Mouse (Mus musculus) thymus, adult 2 months (tissue): Measurements from ENCODE around the gene Slc1a2. TPM values are rescaled to one million over a fixed set of nuclear protein-coding genes. Genes with fewer than 3 reads are reported as not detected.

Experiments used
- DNase-seq: peaks from one replicate; pipeline ENCODE4 v3.0.0; 2021
- H3K27ac ChIP-seq: fragments of 200-500 bp; 2 replicates; pipeline ENCODE4 v1.5.1; 2012; ENCODE audit warnings: low read length, control low read depth; ENCODE audit not compliant: control insufficient read depth, insufficient read depth
- H3K27me3 ChIP-seq: fragments of 200-500 bp; 2 replicates; pipeline ENCODE4 v1.6.1; 2012; ENCODE audit warnings: mild to moderate bottlenecking, low read length, moderate library complexity, mixed read lengths; ENCODE audit not compliant: control insufficient read depth, insufficient read depth
- H3K36me3 ChIP-seq: fragments of 200-500 bp; 2 replicates; pipeline ENCODE4 v1.6.1; 2012; ENCODE audit warnings: mild to moderate bottlenecking, low read length, moderate library complexity; ENCODE audit not compliant: control insufficient read depth, insufficient read depth
- H3K4me1 ChIP-seq: fragments of 200-500 bp; replicated peaks from 2 replicates; pipeline ENCODE4 v1.6.1; 2012; ENCODE audit warnings: low read length; ENCODE audit not compliant: control insufficient read depth, insufficient read depth
- H3K4me3 ChIP-seq: fragments of 200-500 bp; 2 replicates; pipeline ENCODE4 v1.5.1; 2012; ENCODE audit warnings: mild to moderate bottlenecking, low read length, control low read depth, moderate library complexity; ENCODE audit not compliant: control insufficient read depth, insufficient read depth
- CTCF ChIP-seq: fragments of 200-500 bp; IDR thresholded peaks from 2 replicates; pipeline ENCODE4 v1.5.1; 2012; ENCODE audit warnings: mild to moderate bottlenecking, control low read depth, low read length, moderate library complexity, borderline replicate concordance; ENCODE audit not compliant: control insufficient read depth, poor library complexity, insufficient read depth; ENCODE audit errors: extremely low read depth
- POLR2A ChIP-seq: fragments of 200-500 bp; IDR thresholded peaks from 2 replicates; pipeline ENCODE4 v1.6.1; 2012; ENCODE audit warnings: mild to moderate bottlenecking, low read length, control low read depth, moderate library complexity; ENCODE audit not compliant: control insufficient read depth, poor library complexity, insufficient read depth; ENCODE audit errors: extremely low read depth
- WGBS: fragments of 180-500 bp; shearing (Covaris S2); methylation state at CpG from one replicate; pipeline ENCODE4 v1.1.7; 2018; 5-methylcytosine and 5-hydroxymethylcytosine counted together
- polyA plus RNA-seq: library from polyadenylated mRNA; depleted of rRNA; stranded (reverse); fragments of >200 nt; gene quantifications from 2 replicates; pipeline ENCODE4 v1.2.3, GENCODE M21; 2012

Slc1a2 gene
- polyA plus RNA-seq, 1 experiment: 1.5 TPM

DNA sequence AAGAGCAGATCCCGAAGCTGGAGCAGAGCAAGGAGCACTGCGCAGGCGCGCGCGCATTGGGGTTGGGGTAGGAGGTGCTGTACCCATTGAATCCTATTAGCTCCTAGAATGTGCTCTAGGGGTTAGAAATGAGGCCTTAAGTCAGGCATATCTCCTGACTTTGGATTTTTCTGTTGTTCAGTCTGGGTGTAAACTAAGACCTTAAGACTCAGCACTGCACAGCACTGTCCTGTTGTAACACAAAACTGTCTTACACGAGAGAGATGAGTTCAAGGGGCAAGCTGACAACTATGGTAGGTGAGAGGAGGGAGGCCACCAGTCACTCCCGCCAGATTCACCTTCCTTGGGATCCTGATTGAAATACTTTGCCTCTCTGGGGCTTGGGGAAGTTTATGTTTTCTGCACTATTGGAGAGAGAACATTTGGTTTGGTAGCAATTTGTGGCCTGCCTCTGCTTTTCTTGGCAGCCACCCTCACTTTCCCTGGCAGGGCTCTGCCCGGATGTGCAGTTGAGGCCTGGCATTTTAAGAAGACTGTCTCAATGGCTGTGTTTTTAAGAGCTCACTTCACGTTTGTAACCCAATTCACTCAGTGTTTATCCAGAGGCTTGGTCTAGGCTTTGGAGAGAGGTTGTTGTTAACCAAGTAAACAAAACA lies 9.5 kb upstream of the Slc1a2 start:
- WGBS: 92% methylated on average over 10 of the region's 10 CpGs
- no peak for DNase-seq

DNA sequence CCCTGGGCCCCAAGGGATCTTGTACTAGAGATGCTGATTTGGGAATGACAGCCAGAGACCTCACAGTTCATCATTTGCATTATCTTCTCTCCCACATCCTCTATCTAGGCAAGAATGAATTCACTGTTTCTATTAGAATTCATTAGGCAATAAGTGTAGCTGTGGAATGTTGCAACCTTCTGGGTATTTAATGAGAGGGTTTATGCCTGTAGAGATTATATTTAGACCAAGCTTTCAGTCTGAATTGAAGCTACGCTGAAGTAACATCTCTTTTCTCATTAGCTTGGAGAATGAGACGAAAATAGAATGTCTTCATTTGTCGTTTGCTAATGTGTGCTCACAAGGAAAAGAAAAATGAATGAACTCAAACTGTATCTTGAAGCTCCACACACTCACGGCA lies 8.1 kb upstream of the Slc1a2 start:
- DNase-seq: no peak
- H3K4me1 ChIP-seq: no peaks in the 10 kb centered on the region
- no peak overlapping the region for H3K27ac ChIP-seq
- TF ChIP-seq CTCF: no peak
- TF ChIP-seq POLR2A: no peak
- no peaks in the 10 kb centered on the region for H3K27me3 ChIP-seq
- H3K4me3 ChIP-seq: no peak overlapping the region
- WGBS: 93% methylated on average over 4 of the region's 4 CpGs
- H3K36me3 ChIP-seq: no peaks in the 10 kb centered on the region

More for the DNA sequence above, 9.5 kb upstream of the Slc1a2 start:
- H3K4me1 ChIP-seq: no peaks in the 10 kb centered on the region
- H3K4me3 ChIP-seq: no peak overlapping the region
- H3K36me3 ChIP-seq: no peaks in the 10 kb centered on the region
- no peak for TF ChIP-seq POLR2A
- no peak for TF ChIP-seq CTCF
- no peaks in the 10 kb centered on the region for H3K27me3 ChIP-seq
- H3K27ac ChIP-seq: no peak overlapping the region

DNA sequence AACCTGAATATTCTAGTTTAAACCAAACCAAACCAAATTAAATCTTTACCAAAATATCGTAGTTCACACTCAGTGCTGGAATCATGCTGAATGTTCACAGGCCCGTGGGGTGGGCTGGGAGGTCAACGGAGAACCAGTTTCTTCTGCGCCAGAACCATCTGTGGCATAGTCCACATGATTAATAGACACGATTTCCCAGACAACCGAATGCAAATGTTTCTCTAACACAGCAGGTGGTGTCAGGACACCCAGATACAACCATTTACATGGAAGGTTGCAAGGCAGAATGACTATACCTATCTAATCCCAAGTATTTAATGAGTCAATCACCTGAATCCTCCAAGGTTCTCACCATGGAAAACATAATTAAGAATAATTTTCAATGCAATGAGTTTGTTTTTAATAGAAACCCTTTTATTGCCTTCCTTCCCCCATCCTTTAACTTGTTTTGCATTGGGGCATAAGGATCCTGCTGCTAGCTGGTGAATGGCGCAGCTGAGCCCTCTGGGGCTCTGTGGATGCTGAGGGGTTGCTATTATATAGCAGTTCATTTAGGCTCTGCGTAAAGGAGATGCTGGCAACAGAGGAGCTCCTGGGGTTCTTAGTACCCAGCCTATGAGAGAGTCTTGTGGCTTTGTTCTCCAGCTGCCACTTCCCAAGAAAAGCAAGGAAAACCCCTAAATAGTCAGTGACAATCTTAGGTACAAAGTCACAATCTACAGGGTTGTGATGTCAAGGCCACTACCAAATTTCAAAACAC lies 2.3 kb upstream of the Slc1a2 start:
- WGBS: 86% methylated on average over 8 of the region's 8 CpGs
- Histone ChIP-seq H3K27ac (no peak overlapping the region), H3K4me1 (no peaks in the 10 kb centered on the region), H3K36me3 (no peaks in the 10 kb centered on the region), H3K4me3 (no peak overlapping the region), H3K27me3 (peaks cover 7% of the 10 kb centered on the region; the same call in 1 of the 2 replicates)
- no peak for DNase-seq
- no peak for TF ChIP-seq CTCF
- TF ChIP-seq POLR2A: no peak

- H3K27ac ChIP-seq: no peak overlapping the region
- TF ChIP-seq POLR2A (no peak), CTCF (no peak)
- no peaks in the 10 kb centered on the region for H3K36me3 ChIP-seq
- H3K27me3 ChIP-seq: peaks cover 7% of the 10 kb centered on the region; the same call in 1 of the 2 replicates
- H3K4me3 ChIP-seq: no peak overlapping the region
- no peak for DNase-seq
- H3K4me1 ChIP-seq: no peaks in the 10 kb centered on the region
- 52% methylated on average over 7 of the region's 7 CpGs for WGBS
These were observed 733 bp upstream of the Slc1a2 start for GRCm38 (mm10) chr2:102657726-102658125.

DNA sequence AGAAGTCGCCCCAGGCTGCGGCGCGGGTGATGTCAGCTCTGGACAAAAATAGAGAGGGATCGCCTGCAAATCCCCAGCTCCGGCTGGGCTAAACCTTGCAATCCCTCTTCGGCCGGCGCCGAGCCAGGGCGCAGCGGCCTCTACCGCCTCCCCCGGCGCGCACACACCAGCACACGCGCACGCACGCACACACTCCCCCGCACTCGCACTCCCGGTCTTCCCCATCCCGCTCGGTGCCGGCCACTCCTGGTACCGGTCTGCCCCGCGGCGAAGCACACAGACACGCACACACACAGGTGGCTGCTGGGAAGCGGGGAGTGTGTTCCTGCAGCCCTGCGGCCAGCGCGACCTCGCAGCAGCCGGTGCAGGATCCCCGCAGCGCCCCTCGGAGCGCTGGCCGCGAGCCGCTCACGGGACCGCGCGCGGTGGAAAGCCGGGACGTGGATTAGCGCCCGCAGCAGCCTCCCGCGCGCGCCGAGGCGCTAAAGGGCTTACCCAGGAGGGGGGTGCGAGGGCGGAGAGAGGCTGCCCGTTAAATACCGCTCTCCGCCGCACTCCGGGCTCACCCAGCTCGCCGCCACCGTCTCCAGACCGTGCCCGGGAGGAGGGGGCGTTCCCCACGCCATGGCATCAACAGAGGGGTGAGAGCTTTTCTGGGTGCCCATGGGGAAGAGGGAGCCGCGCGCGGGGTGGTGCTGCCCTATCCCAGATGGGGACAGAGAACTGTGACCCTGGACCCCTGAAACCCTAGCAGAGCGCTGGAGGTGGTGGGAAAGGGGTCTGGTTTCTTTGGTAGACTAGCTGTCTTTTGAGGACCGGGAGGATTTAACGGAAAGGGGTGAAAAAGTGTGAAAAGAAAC lies 432 bp downstream of the Slc1a2 start:
- TF ChIP-seq CTCF: no peak
- TF ChIP-seq POLR2A: no peak
- no peak overlapping the region for H3K27ac ChIP-seq
- no peaks in the 10 kb centered on the region for H3K36me3 ChIP-seq
- no peak overlapping the region for H3K4me3 ChIP-seq
- H3K27me3 ChIP-seq: peaks cover 7% of the 10 kb centered on the region; the same call in 1 of the 2 replicates
- 2% methylated on average over 80 of the region's 80 CpGs for WGBS
- no peak for DNase-seq
- no peaks in the 10 kb centered on the region for H3K4me1 ChIP-seq

- DNase-seq: no peak
- TF ChIP-seq CTCF (no peak), POLR2A (no peak)
- H3K4me3 ChIP-seq: no peak overlapping the region
- H3K27ac ChIP-seq: no peak overlapping the region
- H3K27me3 ChIP-seq: peaks cover 7% of the 10 kb centered on the region; the same call in 1 of the 2 replicates
- H3K4me1 ChIP-seq: no peaks in the 10 kb centered on the region
- no peaks in the 10 kb centered on the region for H3K36me3 ChIP-seq
- WGBS: 5% methylated on average over 10 of the region's 10 CpGs
These were observed 1.0 kb downstream of the Slc1a2 start for GRCm38 (mm10) chr2:102659521-102659830.
